Mouse (Mus musculus): Measurements from ENCODE around the gene Gm813.
"Not testable (repeated sequence)": the region's sequence is repeated elsewhere in the genome, so short reads cannot be mapped to it uniquely, and the experiment has no call there.

Gm813 gene

GRCm38 (mm10) chr16:58616878-58617277, at the start of gene Gm813:
Gm813 (minus strand) TSS chr16:58616978.
- DNase-seq (ENCODE audit: low spot score) = no peak

GRCm38 (mm10) chr16:58665137-58665536, 48.4 kb upstream of the Gm813 start:
- not testable (repeated sequence) for DNase-seq (ENCODE audit: low spot score)

- DNase-seq (ENCODE audit: low spot score) = no peak
These were observed 47.0 kb upstream of the Gm813 start for GRCm38 (mm10) chr16:58663816-58664215.

- peak; percentile 14 for DNase-seq (ENCODE audit: low spot score)
These were observed 46.2 kb upstream of the Gm813 start for GRCm38 (mm10) chr16:58663021-58663420.

GRCm38 (mm10) chr16:58662287-58662791, 45.6 kb upstream of the Gm813 start:
- no peak for DNase-seq (ENCODE audit: low spot score)

- no peak for DNase-seq (ENCODE audit: low spot score)
These were observed 45.0 kb upstream of the Gm813 start for GRCm38 (mm10) chr16:58661826-58662225.

GRCm38 (mm10) chr16:58658668-58659067, 41.9 kb upstream of the Gm813 start:
- no peak for DNase-seq (ENCODE audit: low spot score)

- no peak for DNase-seq (ENCODE audit: low spot score)
These were observed 39.7 kb upstream of the Gm813 start for GRCm38 (mm10) chr16:58656526-58656925.

GRCm38 (mm10) chr16:58655751-58656150, 39.0 kb upstream of the Gm813 start:
- DNase-seq (ENCODE audit: low spot score) = no peak

- DNase-seq (ENCODE audit: low spot score) = no peak
These were observed 33.2 kb upstream of the Gm813 start for GRCm38 (mm10) chr16:58649979-58650378.

- DNase-seq (ENCODE audit: low spot score) = no peak
These were observed 22.0 kb upstream of the Gm813 start, which contains the start of gene E330017A01Rik for GRCm38 (mm10) chr16:58638689-58639175. E330017A01Rik (minus strand) TSS chr16:58638739.

- no peak for DNase-seq (ENCODE audit: low spot score)
These were observed 21.2 kb upstream of the Gm813 start for GRCm38 (mm10) chr16:58638016-58638415.

- no peak for DNase-seq (ENCODE audit: low spot score)
These were observed 20.7 kb upstream of the Gm813 start for GRCm38 (mm10) chr16:58637448-58637847.

GRCm38 (mm10) chr16:58635866-58636265, 19.1 kb upstream of the Gm813 start:
- DNase-seq (ENCODE audit: low spot score) = no peak

- no peak for DNase-seq (ENCODE audit: low spot score)
These were observed 13.0 kb upstream of the Gm813 start for GRCm38 (mm10) chr16:58629736-58630135.

- no peak for DNase-seq (ENCODE audit: low spot score)
These were observed 12.2 kb upstream of the Gm813 start for GRCm38 (mm10) chr16:58628968-58629367.

- no peak for DNase-seq (ENCODE audit: low spot score)
These were observed 11.5 kb upstream of the Gm813 start for GRCm38 (mm10) chr16:58628336-58628680.

- DNase-seq (ENCODE audit: low spot score) = no peak
These were observed 11.0 kb upstream of the Gm813 start for GRCm38 (mm10) chr16:58627597-58628335.

GRCm38 (mm10) chr16:58623944-58624343, 7.2 kb upstream of the Gm813 start:
- peak; percentile 53 for DNase-seq (ENCODE audit: low spot score)

GRCm38 (mm10) chr16:58623114-58623513, 6.3 kb upstream of the Gm813 start:
- DNase-seq (ENCODE audit: low spot score) = no peak

- no peak for DNase-seq (ENCODE audit: low spot score)
These were observed 5.6 kb upstream of the Gm813 start for GRCm38 (mm10) chr16:58622377-58622776.

GRCm38 (mm10) chr16:58617346-58617745, 568 bp upstream of the Gm813 start:
- no peak for DNase-seq (ENCODE audit: low spot score)

GRCm38 (mm10) chr16:58612969-58613368, 3.8 kb downstream of the Gm813 start:
- DNase-seq (ENCODE audit: low spot score) = no peak

GRCm38 (mm10) chr16:58607101-58607500, 9.7 kb downstream of the Gm813 start:
- DNase-seq (ENCODE audit: low spot score) = peak; percentile 36

Data from embryo, embryonic 10.5 days (tissue).